Mouse (Mus musculus) liver, embryonic 14.5 days (tissue): ENCODE results near the gene Exoc3l4.
A peak's percentile ranks its signal among the peaks of the same experiment; 100 is the strongest.

Source experiments
- CTCF ChIP-seq: IDR thresholded peaks from 2 replicates; pipeline ENCODE4 v1.5.1; 2016; ENCODE audit warnings: antibody characterized with exemption, low read depth, control low read depth
- EP300 ChIP-seq: IDR thresholded peaks from 2 replicates; pipeline ENCODE4 v1.6.1; 2016; ENCODE audit warnings: antibody characterized with exemption, low read depth

DNA sequence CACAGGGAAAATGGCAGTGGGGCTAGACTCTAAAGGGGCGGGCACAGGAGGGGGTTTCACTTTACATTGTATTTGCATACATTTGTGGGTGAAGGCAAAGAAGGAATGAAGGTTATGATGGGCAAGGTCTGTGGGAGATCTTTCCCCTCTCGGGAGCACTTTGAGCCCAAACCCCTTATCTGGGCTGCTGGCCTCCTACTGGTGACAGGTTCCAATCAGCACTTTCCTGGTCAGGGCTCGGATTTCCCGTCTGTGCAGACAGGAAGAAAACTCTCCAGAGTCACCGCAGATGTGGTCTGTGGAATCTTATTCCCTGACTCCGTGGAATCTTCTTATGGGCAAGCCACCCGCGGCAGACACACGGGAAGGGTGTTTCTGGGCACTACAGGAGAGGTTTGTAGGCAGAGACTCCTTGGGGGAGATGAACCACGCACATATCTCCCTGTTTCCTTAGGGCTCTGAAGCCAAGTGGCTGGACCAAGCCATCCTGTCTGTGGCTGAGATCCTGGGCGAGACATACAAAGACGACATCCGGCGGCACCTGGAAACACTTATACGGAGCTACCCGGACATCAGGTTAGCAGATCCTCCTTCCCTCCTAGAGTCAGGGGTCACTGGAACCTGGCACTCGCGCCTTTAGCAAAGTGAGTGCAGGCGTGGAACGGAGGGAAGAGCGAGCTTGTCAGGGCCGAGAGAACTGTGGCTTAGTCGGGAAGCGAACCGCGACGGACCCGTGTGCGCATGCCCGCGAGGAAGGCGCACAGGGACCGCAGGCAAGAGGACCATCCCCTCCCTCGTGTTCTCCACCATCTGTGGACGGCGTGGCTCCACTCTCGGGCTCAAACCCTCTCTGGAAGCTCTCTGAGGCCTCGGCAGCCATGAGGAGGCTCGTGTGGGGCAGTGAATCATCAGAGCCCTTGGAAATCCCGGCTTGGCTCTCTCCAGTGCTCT is 12.4 kb downstream of the Exoc3l4 start:
- peak; percentile 19; the same call in 1 of the 2 replicates for TF ChIP-seq CTCF
- no peak for TF ChIP-seq EP300
